Mouse (Mus musculus) kidney, embryonic 14.5 days (tissue): ENCODE results near the gene Gdf1. TPM values are rescaled to one million over a fixed set of nuclear protein-coding genes. Genes with fewer than 3 reads are reported as not detected.

Experiments used
- ATAC-seq: fragments of 200-750 bp; cut with Nextera tagmentation; 2 replicates; pipeline ENCODE4 v1.8.0; 2017; ENCODE audit warnings: moderate number of reproducible peaks, mild to moderate bottlenecking, moderate TSS enrichment, moderate library complexity; ENCODE audit not compliant: low FRiP score, low TSS enrichment
- H3K27ac ChIP-seq: fragments of 300-500 bp; sonication (generic); 2 replicates; pipeline ENCODE4 v1.5.1; 2014; ENCODE audit warnings: low read depth, mild to moderate bottlenecking, low read length, moderate library complexity, mixed read lengths
- H3K27me3 ChIP-seq: fragments of 300-500 bp; sonication (generic); 2 replicates; pipeline ENCODE4 v1.6.1; 2014; ENCODE audit warnings: mild to moderate bottlenecking, low read length; ENCODE audit not compliant: control insufficient read depth, insufficient read depth
- H3K36me3 ChIP-seq: fragments of 300-500 bp; sonication (generic); 2 replicates; pipeline ENCODE4 v1.6.1; 2014; ENCODE audit warnings: low read length, mixed read lengths; ENCODE audit not compliant: control insufficient read depth, insufficient read depth
- H3K4me1 ChIP-seq: fragments of 300-500 bp; sonication (generic); 2 replicates; pipeline ENCODE4 v1.6.1; 2014; ENCODE audit warnings: low read length, mixed read lengths; ENCODE audit not compliant: control insufficient read depth, insufficient read depth
- H3K4me2 ChIP-seq: fragments of 300-500 bp; sonication (generic); replicated peaks from 2 replicates; pipeline ENCODE4 v1.6.1; 2014; ENCODE audit warnings: low read depth, mild to moderate bottlenecking, low read length
- H3K4me3 ChIP-seq: fragments of 300-500 bp; sonication (generic); 2 replicates; pipeline ENCODE4 v1.5.1; 2014; ENCODE audit warnings: mild to moderate bottlenecking, low read length
- H3K9ac ChIP-seq: fragments of 300-500 bp; sonication (generic); 2 replicates; pipeline ENCODE4 v1.6.1; 2014; ENCODE audit warnings: low read depth, mild to moderate bottlenecking, low read length, moderate library complexity
- H3K9me3 ChIP-seq: fragments of 300-500 bp; sonication (generic); 2 replicates; pipeline ENCODE4 v1.6.1; 2016; ENCODE audit warnings: low read length; ENCODE audit not compliant: control insufficient read depth
- WGBS: fragments of 180-500 bp; shearing (Covaris S2); extraction: QIAGEN DNeasy Blood & Tissue Kit; methylation state at CpG from one replicate; pipeline ENCODE4 v1.1.7; 2014; 5-methylcytosine and 5-hydroxymethylcytosine counted together
- polyA plus RNA-seq: library from polyadenylated mRNA; unstranded; fragments of >200 nt; fragmentation: Nextera tagmentation; extraction: Ambion mirVana; gene quantifications from 2 replicates; pipeline ENCODE4 v1.2.1, GENCODE M21; 2014

The Gdf1 gene
- polyA plus RNA-seq, 1 experiment from 2014 or later, result 7.6 TPM

DNA sequence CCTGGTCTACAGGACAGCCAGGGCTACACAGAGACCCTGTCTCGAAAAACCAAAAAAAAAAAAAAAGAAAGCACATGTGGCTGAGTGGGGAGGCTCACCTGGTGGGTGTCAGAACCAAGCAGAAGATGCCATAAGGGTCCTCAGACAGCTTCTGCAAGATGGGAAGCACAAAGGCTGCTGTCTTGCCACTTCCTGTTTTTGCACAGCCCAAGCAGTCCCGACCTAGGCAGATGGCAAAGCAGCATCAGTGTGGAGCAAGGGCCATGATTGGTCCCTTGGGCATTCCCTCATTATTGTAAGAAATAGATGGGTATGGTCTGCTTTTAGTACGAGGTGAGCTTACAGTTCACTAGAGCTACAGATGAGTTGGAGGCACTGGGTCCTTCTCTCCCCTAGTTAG lies 28.7 kb upstream of the Gdf1 start:
- Histone ChIP-seq H3K27ac (no peak overlapping the region), H3K4me1 (peaks cover 10% of the 10 kb centered on the region), H3K4me3 (no peak overlapping the region), H3K27me3 (no peaks in the 10 kb centered on the region), H3K4me2 (no peak overlapping the region), H3K36me3 (peaks cover 54% of the 10 kb centered on the region), H3K9ac (no peak overlapping the region), H3K9me3 (no peaks in the 10 kb centered on the region)
- no peak for ATAC-seq
- 87% methylated on average over 3 of the region's 3 CpGs for WGBS

DNA sequence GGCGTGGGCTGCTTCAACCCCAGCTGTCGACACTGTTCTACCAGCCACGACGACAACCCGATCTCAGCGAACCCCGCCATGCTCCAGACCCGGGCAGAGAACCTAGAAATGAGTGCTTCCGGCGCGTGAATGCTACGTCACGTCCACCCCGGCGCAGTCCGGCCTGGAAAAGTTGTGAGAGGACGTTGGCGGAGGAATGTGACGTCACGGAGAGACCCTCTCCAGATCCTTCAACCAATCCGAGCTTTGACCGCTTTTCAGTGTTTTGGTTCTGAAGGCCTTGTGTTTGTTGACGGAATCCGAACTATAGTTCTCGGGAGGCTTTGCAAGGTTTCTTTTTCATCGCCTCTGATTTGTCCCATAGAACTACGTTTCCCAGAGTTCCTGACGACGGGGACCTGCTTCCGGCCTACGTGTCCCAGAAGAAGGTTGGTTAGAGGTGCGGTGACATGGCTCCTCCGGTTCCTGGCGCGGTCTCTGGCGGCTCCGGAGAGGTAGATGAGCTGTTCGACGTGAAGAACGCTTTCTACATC lies 27.2 kb upstream of the Gdf1 start, which contains the start of the genes Ddx49 and Cope:
Gene Ddx49, minus strand, starts transcription at position 132 of the 533 bp plus-strand sequence.
Gene Cope, plus strand, starts transcription at position 161 of the 533 bp plus-strand sequence.
- H3K4me2 ChIP-seq, result peak within 1 kb of the TSS; percentile 87
- ATAC-seq, result peak; percentile 93
- H3K9ac ChIP-seq, result peak within 1 kb of the TSS; percentile 70
- no peaks in the 10 kb centered on the region for H3K27me3 ChIP-seq
- H3K36me3 ChIP-seq, result peaks cover 52% of the 10 kb centered on the region
- peak within 1 kb of the TSS; percentile 73 for H3K4me3 ChIP-seq
- WGBS, result under 1% methylated on average over 40 of the region's 40 CpGs
- H3K4me1 ChIP-seq, result peaks cover 10% of the 10 kb centered on the region
- no peaks in the 10 kb centered on the region for H3K9me3 ChIP-seq
- peak within 1 kb of the TSS; percentile 13 for H3K27ac ChIP-seq

GRCm38 (mm10) chr8:70302901-70303300 lies 26.7 kb upstream of the Gdf1 start:
- Histone ChIP-seq H3K27me3 (no peaks in the 10 kb centered on the region), H3K9ac (peak overlapping the region; percentile 70), H3K27ac (peak overlapping the region; percentile 13), H3K36me3 (peaks cover 52% of the 10 kb centered on the region), H3K9me3 (no peaks in the 10 kb centered on the region), H3K4me1 (peaks cover 10% of the 10 kb centered on the region), H3K4me3 (peak overlapping the region; percentile 73), H3K4me2 (peak overlapping the region; percentile 87)
- 4% methylated on average over 16 of the region's 16 CpGs for WGBS
- ATAC-seq, result peak; percentile 58; the same call in 1 of the 2 replicates

DNA sequence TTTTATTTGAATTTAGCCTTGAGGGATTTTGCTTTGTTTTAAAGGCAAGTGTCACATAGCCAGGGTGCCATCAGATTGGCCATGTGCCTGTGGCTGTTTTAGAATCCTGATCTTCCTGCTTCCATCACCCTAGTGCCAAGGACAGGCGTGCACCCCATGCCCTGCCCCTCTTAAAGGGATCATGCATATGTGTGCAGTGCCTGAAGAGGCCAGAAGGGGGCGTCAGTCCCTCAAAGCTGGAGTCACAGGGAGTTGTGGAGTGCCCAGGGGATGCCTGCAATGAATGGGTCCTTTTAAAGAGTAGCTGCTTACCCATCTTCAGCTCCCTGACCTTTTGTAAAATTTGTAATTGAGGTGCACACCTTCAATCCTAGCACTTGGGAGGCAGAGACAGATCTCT lies 20.3 kb upstream of the Gdf1 start:
- Histone ChIP-seq H3K9me3 (no peaks in the 10 kb centered on the region), H3K36me3 (peaks cover 84% of the 10 kb centered on the region), H3K4me2 (no peak overlapping the region), H3K9ac (no peak overlapping the region), H3K27me3 (no peaks in the 10 kb centered on the region), H3K27ac (no peak overlapping the region), H3K4me1 (no peaks in the 10 kb centered on the region), H3K4me3 (no peak overlapping the region)
- WGBS, result 41% methylated on average over 2 of the region's 2 CpGs
- no peak for ATAC-seq

GRCm38 (mm10) chr8:70313399-70313798 lies 16.2 kb upstream of the Gdf1 start:
- H3K4me1 ChIP-seq, result peaks cover 15% of the 10 kb centered on the region; the same call in 1 of the 2 replicates
- H3K27me3 ChIP-seq, result no peaks in the 10 kb centered on the region
- H3K9ac ChIP-seq, result no peak overlapping the region
- peaks cover 45% of the 10 kb centered on the region for H3K36me3 ChIP-seq
- H3K9me3 ChIP-seq, result no peaks in the 10 kb centered on the region
- no peak for ATAC-seq
- H3K4me2 ChIP-seq, result no peak overlapping the region
- H3K4me3 ChIP-seq, result no peak overlapping the region
- WGBS, result 88% methylated on average over 2 of the region's 2 CpGs
- no peak overlapping the region for H3K27ac ChIP-seq

GRCm38 (mm10) chr8:70315624-70316510 lies 13.8 kb upstream of the Gdf1 start, which contains the start of gene Cers1:
Gene Cers1, plus strand, starts transcription at chr8:70315775.
- peak; percentile 69 for ATAC-seq
- Histone ChIP-seq H3K9ac (peak within 1 kb of the TSS; percentile 58), H3K27ac (no peak within 1 kb of the TSS), H3K4me1 (peaks cover 15% of the 10 kb centered on the region; the same call in 1 of the 2 replicates), H3K4me3 (peak within 1 kb of the TSS; percentile 58), H3K9me3 (no peaks in the 10 kb centered on the region), H3K27me3 (no peaks in the 10 kb centered on the region), H3K36me3 (peaks cover 25% of the 10 kb centered on the region), H3K4me2 (peak within 1 kb of the TSS; percentile 93)
- WGBS, result 2% methylated on average over 63 of the region's 66 CpGs

GRCm38 (mm10) chr8:70316511-70317504 lies 12.8 kb upstream of the Gdf1 start:
- 15% methylated on average over 15 of the region's 15 CpGs for WGBS
- H3K4me3 ChIP-seq, result peak overlapping the region; percentile 58; the same call in 1 of the 2 replicates
- no peaks in the 10 kb centered on the region for H3K9me3 ChIP-seq
- H3K27me3 ChIP-seq, result no peaks in the 10 kb centered on the region
- peaks cover 15% of the 10 kb centered on the region; the same call in 1 of the 2 replicates for H3K4me1 ChIP-seq
- peak overlapping the region; percentile 93 for H3K4me2 ChIP-seq
- peaks cover 15% of the 10 kb centered on the region for H3K36me3 ChIP-seq
- peak; percentile 71 for ATAC-seq
- H3K9ac ChIP-seq, result peak overlapping the region; percentile 58
- H3K27ac ChIP-seq, result no peak overlapping the region

DNA sequence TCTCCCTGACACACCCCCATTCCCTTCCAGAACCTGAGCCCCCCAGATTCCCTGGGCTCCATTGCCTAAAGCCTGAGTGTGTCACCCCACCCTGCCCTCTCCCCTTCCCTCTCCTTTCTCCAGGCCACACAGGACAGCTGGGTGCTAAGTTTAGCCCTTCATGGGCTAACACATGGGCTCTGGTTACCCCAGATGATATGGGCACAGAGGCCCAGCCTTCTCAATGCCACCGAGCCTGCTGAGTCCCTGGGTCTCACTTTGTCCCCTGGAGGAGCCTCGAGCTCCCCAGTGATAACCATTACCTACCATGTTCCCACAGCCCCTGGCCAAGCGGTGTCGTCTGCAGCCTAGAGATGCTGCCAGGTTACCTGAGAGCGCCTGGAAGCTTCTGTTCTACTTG lies 11.7 kb upstream of the Gdf1 start:
- 88% methylated on average over 5 of the region's 5 CpGs for WGBS
- Histone ChIP-seq H3K4me1 (peaks cover 15% of the 10 kb centered on the region; the same call in 1 of the 2 replicates), H3K36me3 (peaks cover 6% of the 10 kb centered on the region), H3K27ac (no peak overlapping the region), H3K9me3 (no peaks in the 10 kb centered on the region), H3K4me2 (no peak overlapping the region), H3K27me3 (no peaks in the 10 kb centered on the region), H3K9ac (no peak overlapping the region), H3K4me3 (no peak overlapping the region)
- no peak for ATAC-seq
